Mouse (Mus musculus): ENCODE results near the gene Cacna2d4.
A peak's percentile ranks its signal among the peaks of the same experiment; 100 is the strongest.
"Not testable (repeated sequence)": the region's sequence is repeated elsewhere in the genome, so short reads cannot be mapped to it uniquely, and the experiment has no call there.

The Cacna2d4 gene

DNA sequence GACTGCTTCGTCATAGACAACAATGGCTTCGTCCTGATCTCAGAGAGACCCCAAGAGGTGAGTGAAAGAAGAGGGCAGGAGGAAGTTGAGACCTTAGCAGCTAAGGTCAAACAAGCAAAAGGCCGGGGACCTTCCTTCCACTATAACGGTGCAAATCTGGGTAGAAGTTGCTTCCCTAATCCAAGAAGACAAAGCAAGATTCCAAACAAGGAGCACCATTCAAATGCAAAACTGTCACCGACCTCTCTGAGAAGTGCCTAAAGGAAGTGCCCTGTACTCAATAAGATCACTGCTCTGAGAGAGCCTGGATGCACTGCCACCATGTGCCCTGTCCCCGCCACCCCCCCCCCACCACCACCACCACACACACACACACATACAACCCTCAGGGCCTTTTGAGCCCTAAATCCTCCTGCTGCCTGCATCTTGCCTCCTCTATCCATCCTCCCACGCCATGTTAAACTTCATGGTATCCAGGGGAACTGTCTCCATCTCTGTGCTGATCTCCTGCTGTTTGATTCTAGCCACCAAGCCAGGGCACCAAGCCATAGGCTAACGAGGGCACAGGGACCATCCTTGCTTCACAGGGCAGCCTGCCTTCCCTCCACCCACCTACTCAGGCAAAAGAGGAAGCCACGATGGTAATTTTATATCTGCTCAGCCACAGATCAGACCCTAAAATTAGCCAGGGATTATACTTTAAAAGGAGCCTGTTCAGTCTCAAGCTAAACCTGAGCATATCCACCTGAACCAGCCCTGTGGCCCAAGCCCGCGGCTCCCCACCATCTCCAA, 102.0 kb downstream of the Cacna2d4 start:
- DNase-seq (ENCODE audit: low spot score in 2 of 2) = no peak

DNA sequence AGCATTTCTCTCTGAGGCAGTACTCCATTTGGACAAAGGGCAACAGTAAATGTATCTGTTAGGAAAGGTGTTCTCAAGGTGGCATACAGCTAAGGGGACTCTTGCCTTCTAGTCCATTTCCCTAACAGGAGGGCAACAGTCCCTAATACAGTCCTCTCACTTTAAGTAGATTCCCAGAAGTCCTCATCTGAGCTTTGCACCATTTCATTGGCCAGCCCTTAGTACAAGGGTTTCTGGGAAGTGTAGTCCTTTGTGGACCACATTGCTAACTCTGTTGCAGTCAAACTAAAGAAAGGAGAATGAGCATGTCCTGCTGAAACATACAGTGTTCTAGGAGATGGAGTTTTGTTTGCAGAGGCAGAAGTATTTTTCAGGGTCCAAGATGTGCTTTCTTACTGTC, 105.1 kb downstream of the Cacna2d4 start:
- peak in 1 of 2 experiments; percentile 48 for DNase-seq (ENCODE audit: low spot score in 2 of 2)

DNA sequence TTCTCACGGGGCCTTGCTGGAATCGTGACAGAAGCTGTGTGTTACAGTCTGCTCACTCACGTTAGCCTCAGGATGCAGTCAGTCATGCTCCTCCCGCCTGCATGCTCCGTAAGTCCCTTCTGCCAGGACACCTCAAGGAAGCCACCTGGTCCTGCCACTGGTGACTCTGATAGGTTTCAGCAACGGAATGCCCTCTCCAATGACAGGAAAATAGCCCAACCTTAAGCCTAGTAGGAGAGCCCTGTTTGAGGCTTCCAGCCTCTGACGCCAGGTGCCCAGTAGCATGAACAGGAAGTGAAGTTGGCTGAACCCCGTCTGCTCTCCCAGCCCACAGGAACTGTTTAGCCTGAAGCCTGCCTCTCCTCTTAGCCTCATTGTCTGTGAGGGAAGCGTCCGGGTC, 109.9 kb downstream of the Cacna2d4 start:
- no peak for DNase-seq (ENCODE audit: low spot score in 2 of 2)

DNA sequence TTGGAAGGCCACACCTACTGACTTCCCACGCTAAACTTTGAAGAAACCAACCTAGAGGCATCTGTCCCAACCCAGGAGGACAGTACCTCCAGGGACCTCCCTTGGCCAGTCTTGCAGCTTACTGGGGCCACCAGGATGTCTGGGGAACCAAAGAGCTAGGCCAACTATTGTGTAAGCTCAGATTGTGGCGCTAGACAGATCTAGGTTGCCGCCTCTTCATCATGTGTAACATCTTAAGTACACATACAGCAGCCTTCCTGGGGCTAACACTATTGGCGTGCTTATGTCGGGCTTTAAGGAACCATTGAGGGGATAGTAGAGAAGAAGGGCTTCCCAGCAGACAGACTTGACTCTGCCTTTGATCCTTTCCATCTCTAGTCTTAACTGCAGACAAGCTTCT, 111.5 kb downstream of the Cacna2d4 start:
- DNase-seq (ENCODE audit: low spot score in 2 of 2) = no peak

DNA sequence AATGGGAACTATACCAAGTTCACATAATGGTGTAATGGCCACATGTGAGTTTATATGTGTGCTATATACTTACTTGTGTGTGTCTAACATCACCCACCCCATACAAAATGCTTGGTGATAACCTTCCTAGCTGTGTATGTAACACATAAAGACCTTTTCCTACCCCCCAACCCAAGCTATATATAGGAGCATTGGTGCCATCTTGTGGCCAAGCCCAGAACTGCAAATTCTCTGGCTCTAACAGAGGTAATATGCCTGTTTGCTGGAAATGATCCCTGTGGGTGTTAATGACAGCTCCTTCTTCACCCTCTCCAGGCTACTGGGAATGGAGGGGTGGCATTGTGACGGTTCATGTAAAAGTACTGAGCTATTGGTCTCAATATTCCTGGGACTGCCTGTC, 111.9 kb downstream of the Cacna2d4 start:
- peak in 1 of 2 experiments; percentile 92 for DNase-seq (ENCODE audit: low spot score in 2 of 2)

DNA sequence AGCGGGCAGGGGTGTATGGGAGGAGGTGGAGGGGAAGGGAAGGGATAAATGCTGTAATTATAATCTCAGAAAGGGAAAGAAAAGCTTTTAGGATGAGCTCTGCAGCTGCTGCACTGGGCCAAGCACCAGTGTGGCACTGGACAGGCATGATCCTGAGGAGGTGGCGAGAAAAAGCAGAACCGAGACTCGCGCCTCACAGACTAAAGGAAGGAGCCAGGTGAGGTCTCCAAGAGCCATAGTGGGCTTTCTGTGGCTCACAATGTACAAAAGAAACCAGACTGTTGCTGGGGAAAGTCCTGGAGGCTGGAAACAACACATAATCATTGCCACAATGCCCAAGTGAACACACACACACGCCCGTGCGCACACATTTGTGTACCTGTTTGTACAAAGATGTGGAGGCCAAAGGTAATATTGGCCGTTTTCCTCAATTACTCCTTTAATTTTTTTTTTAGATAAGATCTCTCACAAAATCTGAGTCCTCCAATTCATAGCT, 114.4 kb downstream of the Cacna2d4 start:
- no peak for DNase-seq (ENCODE audit: low spot score in 2 of 2)

DNA sequence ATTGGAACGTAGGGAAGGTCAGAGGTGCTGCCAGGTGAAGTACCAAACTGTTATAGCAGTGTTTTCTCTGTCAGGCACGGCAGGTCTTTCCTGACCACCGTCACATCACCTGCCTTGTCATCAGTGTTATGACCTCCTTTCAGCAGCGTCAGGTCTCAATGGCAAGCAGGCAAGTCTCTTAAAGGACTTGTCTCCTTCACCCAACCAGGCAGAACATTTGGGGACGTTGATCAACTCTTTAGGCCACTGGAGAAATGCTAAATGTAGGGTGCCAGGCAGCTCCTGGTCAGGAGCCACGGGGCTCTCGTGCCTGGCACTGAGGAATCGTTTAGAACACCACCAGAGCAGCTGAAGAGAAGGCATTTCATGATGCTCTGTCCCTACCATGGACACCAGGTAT, 115.3 kb downstream of the Cacna2d4 start:
- no peak for DNase-seq (ENCODE audit: low spot score in 2 of 2)

DNA sequence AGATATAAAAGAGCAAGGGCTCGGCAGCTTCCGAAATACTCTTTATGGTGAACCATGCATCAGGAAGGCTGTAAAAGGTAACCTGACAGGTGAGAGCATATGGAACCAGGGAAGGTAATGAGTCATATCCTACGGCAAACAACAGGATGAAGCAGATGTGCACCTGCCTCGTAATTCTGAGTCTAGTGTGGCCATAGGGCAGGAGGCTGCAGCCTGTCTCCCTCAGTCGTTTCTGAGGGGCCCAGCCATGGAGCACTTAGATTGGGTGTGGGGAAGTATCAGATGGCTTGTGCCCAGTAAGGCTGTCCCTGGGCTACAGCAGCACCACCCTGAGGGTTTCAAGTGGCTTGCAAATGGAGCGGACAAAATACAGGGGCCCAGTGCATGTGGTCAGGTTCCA, 116.2 kb downstream of the Cacna2d4 start:
- no peak for DNase-seq (ENCODE audit: low spot score in 2 of 2)

DNA sequence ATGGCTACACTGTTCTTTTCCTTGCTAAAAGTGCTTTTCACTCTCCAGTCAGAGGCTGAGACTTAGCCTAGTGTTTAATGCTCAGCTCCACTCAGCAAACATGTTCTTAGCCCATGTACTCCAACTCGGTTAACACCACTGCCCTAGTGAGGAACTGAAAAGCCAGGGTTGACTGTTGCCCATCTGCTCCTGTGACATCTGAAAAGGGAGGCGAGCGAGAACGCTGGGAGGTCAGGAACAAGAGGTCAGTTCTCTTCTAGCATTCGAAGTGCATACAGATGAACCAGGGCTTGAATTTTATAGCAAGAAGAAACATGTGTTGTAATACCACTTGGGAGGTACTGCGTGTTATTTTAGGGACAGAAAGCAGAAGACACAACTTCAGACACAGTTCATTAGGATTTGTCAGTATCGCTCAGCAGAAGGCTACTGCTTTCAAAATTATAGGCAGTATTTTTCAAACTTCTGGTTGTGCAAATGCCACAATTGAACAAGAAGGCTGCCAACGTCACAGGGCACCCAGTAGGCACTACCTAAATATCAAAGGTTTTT, 121.8 kb downstream of the Cacna2d4 start:
- no peak for DNase-seq (ENCODE audit: low spot score in 2 of 2)

DNA sequence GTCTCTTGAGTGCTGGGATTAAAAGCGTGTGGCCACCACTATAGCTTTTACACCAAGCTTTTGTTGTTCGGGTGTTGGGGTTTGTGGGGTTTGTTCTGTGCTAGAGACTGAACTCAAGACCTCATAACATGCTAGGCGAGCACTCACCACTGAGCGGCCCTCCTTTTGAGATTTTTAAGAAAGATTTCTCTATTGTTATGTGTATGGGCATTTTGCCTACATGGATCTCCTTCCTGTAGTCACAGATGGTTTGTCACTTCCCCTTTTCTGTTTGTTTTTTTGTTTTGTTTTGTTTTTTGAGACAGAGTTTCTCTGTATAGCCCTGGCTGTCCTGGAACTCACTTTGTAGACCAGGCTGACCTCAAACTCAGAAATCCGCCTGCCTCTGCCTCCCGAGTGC, 123.9 kb downstream of the Cacna2d4 start:
- not testable (repeated sequence) for DNase-seq (ENCODE audit: low spot score in 2 of 2)

DNA sequence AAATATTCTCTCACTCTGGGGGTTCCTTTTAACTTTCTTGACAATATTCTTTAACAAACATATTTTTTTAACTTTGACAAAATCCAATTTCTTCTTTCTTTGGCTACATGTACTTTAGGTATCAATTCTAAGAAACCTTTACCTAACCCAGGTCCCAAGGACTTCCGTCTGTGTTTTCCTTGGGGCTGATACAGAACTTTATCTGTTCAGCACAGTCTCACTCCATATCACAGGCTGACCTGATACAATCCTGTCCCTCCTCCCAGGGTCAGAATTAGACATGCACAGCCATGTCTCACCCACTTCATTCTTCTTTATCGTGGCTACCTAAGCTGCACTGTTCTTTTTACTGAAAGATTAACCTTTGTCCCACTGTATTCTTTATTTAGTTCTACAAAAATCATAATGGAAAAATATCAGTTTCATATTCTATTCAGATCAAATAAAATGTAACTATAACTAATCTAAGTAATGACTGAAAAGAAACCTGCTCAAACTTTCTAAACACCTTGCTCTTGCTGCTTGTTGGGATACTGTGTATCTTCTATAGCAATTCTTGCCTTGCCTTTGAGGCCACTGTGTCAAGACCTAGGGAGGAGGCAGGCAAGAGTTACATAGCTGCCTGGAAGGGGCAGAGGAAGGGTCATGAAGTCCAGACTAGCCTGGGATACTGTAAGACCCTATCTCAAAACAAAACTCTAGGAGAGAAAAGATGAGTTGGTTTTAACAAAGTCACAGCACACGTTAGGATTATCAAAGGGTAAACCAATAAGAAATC, 124.8 kb downstream of the Cacna2d4 start:
- no peak for DNase-seq (ENCODE audit: low spot score in 2 of 2)

DNA sequence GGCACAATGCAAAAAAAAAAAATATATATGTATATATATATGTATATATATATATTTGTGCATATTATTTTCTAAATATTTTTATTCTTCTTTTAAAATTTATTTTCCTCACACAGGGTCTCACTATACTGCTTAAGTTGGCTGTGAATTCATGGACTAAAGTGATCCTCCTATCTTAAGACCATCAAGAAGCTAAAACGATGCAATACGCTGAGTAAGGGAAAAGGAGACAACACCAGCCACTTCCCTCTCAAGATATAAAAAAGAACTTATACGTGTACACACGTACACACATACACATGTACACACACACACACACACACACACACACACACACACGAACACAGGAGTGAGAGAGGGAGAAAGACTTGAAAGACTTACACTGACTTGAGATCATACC, 127.3 kb downstream of the Cacna2d4 start:
- no peak for DNase-seq (ENCODE audit: low spot score in 2 of 2)

DNA sequence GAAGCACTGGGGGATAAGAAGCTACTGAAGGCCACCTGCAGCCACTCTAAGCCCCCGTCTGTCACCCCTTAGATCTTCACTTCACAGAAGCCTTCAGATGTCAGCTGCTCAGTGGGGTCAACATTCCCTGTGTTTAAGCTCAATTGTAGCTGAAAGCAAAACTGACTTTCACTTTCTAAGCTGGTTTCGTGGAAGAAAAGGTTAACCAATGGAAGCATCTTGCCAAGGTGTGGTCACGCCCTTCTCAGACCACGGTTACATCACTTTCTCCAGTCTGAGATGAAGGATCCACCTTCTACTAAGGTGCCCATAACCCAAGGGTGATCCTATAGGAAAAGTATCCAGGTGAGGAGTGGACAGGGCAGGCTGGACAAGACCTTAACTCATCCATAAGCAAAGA, 130.5 kb downstream of the Cacna2d4 start:
- not testable (repeated sequence) for DNase-seq (ENCODE audit: low spot score in 2 of 2)

DNA sequence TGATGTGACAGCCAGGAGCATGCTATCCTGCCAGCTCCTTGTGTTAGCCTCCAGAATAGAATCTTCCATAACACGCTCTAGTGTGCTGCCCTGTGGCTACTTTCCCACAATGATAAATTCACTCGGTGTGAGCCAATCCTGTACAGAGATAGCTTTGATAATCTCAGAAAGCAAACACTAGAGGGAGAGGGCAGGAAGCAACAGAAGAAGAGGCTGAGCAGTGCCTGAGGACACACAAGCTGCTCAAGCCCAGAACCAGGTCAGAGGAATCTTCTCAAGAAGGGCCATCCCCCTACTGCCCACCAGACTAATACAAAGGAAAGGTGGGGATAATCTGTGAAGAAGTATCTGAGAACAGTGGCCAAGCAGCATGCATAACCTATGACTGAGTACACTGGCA, 131.1 kb downstream of the Cacna2d4 start:
- DNase-seq (ENCODE audit: low spot score in 2 of 2) = no peak

DNA sequence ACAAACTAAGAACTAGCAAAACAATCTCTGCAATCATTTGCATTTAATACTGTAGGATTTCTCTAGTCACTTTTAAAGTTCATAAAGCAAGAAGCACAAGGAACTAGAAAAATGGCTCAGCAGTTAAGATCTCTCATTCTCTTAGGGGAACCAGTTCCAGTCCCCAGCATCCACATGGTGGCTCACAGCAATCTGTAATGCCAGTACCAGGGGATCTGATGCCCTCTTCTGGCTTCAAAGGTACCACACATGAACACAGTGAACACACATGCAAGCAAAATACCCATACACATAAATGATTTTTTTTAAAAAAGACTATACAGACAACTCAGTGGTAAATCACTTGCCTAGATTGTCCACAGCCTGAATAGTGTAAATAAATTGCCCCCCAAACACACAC, 135.3 kb downstream of the Cacna2d4 start:
- no peak for DNase-seq (ENCODE audit: low spot score in 2 of 2)

DNA sequence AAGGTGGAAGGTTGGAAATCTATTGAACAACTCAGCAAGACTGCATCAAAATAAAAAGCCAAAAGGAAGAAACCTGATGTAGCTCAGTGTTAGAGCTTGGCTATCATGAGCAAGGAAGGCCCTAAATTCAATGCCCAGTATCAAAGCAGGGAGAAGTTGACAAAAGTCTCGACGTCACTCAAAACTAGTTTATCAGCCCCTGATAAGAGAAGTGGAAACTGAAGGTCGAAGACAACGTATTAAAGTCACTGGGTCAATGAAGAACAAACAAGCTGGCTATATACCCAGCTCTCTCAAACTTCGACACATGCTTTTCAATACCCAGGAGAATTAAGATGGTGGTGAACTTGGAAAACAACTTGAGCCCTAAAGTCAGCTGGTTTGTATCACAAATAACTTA, 135.9 kb downstream of the Cacna2d4 start:
- DNase-seq (ENCODE audit: low spot score in 2 of 2) = no peak

DNA sequence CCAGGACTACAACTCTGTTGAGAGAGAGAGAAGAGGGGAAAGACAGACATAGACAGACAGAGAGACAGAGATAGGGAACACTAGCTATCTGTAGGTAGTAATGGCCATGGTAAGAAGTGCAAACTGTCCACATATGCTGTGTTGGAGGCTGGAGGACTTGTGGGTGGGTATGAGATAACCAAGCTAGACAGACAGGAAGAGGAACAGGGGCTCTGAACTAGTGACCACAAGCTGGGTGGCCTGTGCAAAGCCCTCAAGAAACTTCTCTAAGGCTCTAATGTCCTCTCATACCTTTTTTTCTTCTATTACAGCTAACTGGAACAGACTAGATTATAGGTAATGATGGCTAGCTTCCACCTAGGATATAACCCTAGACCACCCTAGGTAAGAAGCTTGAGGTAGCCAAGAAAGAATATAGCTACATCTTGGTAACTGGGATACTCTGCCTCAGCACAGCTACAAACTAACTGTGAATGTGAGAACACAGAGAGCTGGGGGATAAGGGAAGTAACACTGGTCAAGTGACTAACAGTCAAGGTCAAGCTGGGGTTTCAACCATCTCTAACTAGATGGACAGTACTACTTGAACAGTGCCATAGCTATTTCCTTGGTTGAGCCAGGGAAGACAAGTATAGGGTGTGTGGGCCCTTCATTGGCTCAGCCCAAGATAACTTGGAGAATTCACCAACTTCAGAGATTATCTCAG, 136.8 kb downstream of the Cacna2d4 start:
- DNase-seq (ENCODE audit: low spot score in 2 of 2) = no peak

DNA sequence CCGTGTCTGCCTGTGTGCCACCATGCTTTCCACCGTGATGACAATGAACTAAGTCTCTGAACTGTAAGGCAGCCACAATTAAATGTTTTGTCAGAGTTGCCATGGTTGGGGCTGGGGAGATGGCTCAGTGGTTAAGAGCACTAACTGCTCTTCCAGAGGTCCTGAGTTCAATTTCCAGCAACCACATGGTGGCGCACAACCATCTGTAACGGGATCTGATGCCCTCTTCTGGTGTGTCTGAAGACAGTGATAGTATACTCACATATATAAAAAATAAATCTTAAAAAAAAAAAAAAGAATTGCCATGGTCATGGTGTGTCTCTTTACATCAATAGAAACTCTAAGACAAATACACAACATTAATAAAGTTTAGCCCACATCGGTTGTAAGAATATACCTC, 138.7 kb downstream of the Cacna2d4 start:
- no peak for DNase-seq (ENCODE audit: low spot score in 2 of 2)

DNA sequence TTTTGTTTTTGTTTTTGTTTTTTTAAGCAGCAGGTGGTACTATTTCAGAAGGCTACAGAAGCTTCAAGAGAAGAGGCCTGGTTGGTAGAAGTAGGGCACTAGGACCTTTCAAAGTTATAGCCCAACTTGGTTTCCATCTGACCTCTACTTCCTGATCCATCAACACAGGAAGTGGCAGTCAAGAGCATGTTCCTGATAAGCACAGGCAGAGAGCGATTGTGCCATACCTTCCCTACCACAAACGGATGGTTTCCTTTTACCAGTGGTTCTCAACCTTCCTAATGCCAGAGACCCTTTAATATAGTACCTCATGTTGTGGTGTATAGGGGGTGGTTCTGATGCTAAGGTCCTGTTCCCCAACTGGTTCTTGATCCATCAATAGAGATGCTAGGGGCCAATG, 141.3 kb downstream of the Cacna2d4 start:
- DNase-seq (ENCODE audit: low spot score in 2 of 2) = no peak

DNA sequence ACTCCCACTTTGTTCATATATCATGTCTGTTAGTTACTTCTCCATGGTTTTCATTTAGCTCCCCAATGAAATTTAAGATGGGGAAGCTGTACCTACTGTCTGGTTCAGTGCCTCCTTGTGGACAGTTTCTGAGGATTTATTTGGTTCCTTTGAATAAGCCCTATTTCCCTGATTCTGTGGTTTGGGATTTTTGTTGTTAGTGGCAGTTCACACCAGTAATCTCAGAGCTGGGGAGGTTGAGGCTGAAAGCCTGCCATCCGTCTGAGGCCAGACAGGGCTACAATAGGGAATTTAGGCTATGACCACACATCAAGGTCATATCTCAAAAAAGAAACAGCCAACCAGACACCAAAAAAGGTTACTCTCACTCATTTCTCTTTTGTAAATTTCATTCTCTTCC, 142.3 kb downstream of the Cacna2d4 start:
- DNase-seq (ENCODE audit: low spot score in 2 of 2) = no peak

DNA sequence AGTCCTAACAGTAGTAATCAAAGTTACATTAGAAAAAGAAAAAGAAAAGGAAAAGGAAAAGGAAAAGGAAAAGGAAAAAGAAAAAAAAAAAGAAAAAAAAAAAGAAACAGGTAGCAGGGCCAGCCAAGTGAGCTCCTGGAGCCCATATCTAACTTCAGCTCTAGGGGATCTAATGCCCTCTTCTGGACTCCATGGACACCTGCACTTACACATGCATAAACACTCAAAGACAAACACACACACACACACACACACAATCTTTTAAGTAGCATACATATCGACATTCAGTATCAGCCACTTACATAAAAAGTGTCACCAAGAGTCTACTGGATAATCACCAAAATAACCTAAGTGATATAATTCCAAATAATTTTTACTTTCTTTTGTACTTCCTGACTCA, 149.3 kb downstream of the Cacna2d4 start:
- DNase-seq (ENCODE audit: low spot score in 2 of 2) = no peak

DNA sequence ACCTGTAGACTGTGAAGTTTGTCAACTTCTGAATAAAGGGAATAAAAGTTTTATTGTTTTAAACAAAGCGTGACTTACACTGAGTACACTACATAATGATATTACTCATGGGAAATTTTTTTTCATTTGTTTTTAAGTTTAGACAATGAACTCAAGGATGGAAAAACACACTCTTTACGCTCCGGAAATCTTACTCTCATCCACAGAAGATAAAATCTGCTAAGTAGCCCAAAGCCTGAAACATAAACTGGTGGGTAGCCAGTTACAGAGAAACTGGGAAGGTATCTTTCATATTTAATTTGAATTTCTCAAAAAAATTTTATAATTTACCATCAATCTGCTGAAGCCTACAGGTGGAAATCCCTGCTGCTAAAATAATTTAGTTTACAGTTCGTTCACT, 150.1 kb downstream of the Cacna2d4 start:
- no peak for DNase-seq (ENCODE audit: low spot score in 2 of 2)

Data from left cerebral cortex, adult 9 months (tissue).